Mouse (Mus musculus) liver, adult 2 months (tissue): Measurements from ENCODE around the gene Rfx1.

Experiments
- CTCF ChIP-seq: fragments of 200-500 bp; IDR thresholded peaks from 2 replicates; pipeline ENCODE4 v1.5.1; 2011; ENCODE audit warnings: low read depth, low read length, control low read depth
- POLR2A ChIP-seq: fragments of 200-500 bp; IDR thresholded peaks from 2 replicates; pipeline ENCODE4 v1.6.1; 2011; ENCODE audit warnings: low read length, control low read depth; ENCODE audit not compliant: insufficient read depth; ENCODE audit errors: extremely low read depth

DNA sequence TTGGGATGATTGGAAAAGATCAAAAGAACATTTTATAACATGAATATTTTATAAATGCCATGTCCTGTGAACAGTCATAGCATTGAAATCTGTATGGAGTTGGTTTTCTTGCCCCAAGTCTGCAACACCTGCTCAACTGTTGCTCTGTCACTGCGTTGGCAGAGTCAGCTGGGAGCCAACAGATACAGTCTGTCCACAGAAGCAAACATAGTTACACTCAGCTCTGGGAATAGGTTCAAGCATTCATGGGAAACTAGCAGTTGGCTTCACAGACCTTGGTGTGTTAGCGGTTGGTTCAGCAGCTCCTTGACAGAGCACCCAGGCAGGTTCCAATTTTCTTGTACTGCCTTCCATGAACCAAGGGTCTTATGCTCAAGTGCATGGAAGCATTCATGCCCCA is 4.0 kb downstream of the Rfx1 start:
- no peak for TF ChIP-seq CTCF
- TF ChIP-seq POLR2A = no peak
